Mouse (Mus musculus): ENCODE data around the gene Wdhd1. TPM values are rescaled to one million over a fixed set of nuclear protein-coding genes. Genes with fewer than 3 reads are reported as not detected.

Wdhd1 gene
- polyA plus RNA-seq (2014; fragmentation: Illumina TruSeq; extraction: RNeasy Lipid Tissue Mini Kit (QIAGEN cat#74804); ENCODE audit: low read depth, low replicate concordance), result 15.2 TPM

DNA sequence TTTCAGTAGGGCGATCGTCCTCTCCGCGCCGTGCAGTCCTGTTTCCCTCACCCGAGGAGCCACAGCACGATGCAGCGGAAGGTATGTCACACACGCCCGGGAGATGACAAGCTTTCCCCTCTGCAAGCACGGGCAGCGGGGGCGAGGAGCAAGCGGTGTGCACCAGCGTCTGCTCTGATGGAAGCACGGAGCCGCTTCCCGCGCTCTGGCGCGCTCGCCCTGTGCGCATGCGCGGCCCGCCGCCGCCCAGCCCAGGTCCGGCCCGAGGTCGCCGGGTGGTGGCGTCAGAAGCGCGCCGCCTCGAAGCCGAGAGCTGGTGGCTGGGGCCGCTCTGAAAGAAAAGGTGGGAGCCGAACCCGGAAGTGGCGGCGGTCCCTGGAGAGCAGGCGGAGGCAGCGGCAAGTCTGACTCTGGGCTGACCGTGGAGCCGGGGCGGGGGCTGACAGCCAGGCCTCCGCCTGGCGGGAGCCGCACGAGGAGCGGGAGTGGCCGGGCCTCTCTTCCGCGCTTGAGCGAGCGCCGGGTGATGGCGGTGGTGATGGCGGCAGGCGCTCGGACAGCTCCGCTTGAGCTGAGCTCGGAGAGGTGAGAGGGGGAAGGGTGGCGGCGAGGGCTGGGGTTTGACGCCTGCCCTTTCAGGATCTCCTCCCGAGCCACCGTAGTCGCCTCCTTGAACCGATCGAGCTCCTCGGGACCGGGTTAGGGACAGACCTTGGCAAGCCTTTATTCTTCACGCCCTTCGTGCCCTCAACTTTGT is at the start of gene Wdhd1, which contains the start of gene Socs4:
Gene Wdhd1 (minus strand): TSS at position 221 of the 757 bp plus-strand sequence.
Gene Socs4 (plus strand): TSS at position 295 of the 757 bp plus-strand sequence.

DNA sequence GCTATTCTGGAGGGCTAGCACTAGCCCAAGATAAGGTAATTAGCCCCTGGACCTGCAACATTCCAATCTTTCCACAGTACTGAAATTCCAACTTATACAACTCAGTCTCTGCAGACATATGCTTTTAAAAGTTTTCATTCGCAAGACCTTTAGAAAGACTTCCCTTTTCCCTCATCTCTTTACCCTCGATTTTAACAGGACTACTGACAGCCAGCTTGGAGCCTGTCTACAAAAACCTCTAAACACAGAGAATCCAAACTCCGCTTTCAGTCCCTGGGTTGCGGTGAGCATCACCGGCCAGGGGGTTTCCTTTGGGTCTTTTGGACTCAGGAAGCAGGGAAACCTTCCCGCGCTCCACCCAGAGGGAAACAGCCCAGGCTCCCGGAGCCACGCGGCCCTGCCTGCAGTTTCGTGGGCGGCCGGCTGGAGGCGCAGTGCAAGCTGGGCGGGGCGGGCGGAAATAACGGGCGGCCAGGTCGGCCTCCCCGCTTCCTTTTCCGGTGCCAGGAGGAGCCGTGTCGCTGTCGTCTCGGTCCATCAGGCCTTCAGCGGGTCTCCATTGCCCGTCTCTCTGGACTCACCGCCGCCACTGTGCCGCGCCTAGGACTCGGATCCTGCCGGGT is 21.2 kb upstream of the Wdhd1 start, which contains the start of gene Mapk1ip1l:
Gene Mapk1ip1l (plus strand): TSS at position 482 of the 623 bp plus-strand sequence.

Other genes starting within 250 kb of the Wdhd1 start
- gene Gch1, start 87.4 kb downstream of the Wdhd1 start, polyA plus RNA-seq (2014; fragmentation: Illumina TruSeq; extraction: RNeasy Lipid Tissue Mini Kit (QIAGEN cat#74804); ENCODE audit: low read depth, low replicate concordance), result 11.7 TPM
- 70.1 TPM for gene Socs4, start 74 bp upstream of the Wdhd1 start, polyA plus RNA-seq (2014; fragmentation: Illumina TruSeq; extraction: RNeasy Lipid Tissue Mini Kit (QIAGEN cat#74804); ENCODE audit: low read depth, low replicate concordance)
- 127 TPM for gene Mapk1ip1l, start 21.4 kb upstream of the Wdhd1 start, polyA plus RNA-seq (2014; fragmentation: Illumina TruSeq; extraction: RNeasy Lipid Tissue Mini Kit (QIAGEN cat#74804); ENCODE audit: low read depth, low replicate concordance)
- 638 TPM for gene Lgals3, start 90.9 kb upstream of the Wdhd1 start, polyA plus RNA-seq (2014; fragmentation: Illumina TruSeq; extraction: RNeasy Lipid Tissue Mini Kit (QIAGEN cat#74804); ENCODE audit: low read depth, low replicate concordance)
- 3.0 TPM for gene Dlgap5, start 141.6 kb upstream of the Wdhd1 start, polyA plus RNA-seq (2014; fragmentation: Illumina TruSeq; extraction: RNeasy Lipid Tissue Mini Kit (QIAGEN cat#74804); ENCODE audit: low read depth, low replicate concordance)
- gene Fbxo34, start 173.6 kb upstream of the Wdhd1 start, polyA plus RNA-seq (2014; fragmentation: Illumina TruSeq; extraction: RNeasy Lipid Tissue Mini Kit (QIAGEN cat#74804); ENCODE audit: low read depth, low replicate concordance), result 8.5 TPM

Measured in sigmoid colon, adult 10 weeks (tissue).